Mouse (Mus musculus): Measurements from ENCODE around the gene Scel.

Gene Scel

DNA sequence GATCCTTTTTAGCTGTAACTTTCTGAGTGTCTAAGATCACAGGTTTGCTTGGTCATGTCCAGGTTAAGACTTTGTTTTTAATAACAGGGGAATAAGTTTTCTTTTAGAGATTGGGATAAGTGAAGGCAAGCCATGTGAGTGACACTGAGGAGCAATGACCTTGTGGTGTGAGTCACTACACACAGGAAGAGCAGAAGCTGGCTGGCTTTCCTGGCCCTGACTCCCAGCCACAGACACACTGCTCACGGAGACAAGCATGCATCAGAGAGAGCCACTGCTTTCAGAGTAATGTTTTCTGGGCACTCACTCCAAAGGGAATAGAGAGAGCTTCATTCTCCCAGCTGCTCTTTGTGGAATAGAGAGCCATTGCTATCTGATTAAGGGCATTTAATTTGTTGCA is 54.8 kb downstream of the Scel start:
- DNase-seq (ENCODE audit: low read depth, low spot score), result no peak

DNA sequence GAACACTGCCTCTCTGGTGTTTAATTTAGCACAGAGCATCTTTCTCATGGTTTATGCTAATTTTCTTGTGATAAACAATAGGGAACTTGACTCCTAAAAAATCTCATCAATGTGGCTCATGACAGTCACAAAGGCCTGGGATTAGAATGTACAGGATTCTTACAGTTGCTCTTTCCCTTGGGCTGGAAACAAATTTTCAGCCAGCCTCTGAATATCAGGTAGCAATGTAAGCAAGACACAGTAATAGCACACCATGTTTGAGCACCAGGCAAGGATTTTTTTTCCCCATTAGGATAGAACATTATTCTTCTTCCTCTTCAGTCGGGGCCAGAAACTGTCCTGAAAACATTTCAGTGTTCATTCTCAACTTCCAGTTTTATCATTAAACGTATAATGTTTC is 55.3 kb downstream of the Scel start:
- no peak for DNase-seq (ENCODE audit: low read depth, low spot score)

DNA sequence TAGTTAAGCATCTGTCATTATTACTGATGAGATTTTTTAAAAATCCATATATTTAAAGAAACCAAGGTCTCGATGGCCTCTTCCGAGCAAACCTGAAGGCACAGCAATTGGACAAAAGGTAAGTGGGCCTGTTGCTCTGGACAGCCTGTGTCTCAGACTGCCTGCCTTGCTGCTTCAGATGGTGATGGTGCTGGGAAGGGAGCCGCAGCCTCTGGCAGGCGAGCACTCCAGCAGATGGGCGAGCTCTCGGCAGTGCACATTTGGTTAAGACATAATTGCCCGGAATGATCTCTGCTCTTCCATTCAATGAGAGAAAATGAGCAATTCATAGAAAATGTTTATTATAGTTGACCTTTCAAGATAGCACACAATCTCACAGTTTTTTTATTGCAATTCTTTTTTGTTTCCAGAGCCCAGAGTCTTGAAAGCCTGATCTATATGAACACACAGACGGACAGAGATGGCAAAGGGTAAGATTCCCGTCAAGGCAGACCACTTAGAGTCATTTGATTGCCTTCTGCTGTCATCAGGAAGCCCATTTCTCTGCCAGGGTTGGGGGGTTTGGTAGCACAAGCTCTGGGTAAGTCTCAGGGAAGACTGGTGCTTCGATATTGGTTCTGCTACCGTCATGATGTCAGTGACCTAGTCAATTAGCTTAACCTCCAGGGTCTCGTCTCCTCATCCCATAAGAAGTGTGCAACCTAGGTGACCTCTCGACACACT is 58.6 kb downstream of the Scel start:
- DNase-seq (ENCODE audit: low read depth, low spot score), result no peak

DNA sequence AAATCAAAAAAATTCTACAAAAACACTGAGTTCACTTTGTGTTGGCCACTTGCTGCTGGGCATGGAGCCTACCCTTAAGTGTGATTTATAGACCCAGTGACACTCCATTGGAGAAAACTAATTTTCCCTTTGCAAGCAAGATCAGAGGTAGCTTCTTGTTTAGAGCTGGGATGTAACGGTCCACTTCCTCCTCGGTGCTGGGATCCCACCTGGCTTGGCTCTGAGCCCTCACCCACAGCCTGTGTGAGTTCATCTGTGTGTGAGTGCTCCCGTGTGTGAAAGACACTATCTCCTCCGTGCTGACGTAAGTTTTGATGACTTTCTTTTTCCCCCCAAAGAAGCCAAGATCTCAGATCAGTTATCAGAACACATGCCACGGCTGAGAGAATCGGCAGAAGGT is 62.7 kb downstream of the Scel start:
- DNase-seq (ENCODE audit: low read depth, low spot score), result no peak

DNA sequence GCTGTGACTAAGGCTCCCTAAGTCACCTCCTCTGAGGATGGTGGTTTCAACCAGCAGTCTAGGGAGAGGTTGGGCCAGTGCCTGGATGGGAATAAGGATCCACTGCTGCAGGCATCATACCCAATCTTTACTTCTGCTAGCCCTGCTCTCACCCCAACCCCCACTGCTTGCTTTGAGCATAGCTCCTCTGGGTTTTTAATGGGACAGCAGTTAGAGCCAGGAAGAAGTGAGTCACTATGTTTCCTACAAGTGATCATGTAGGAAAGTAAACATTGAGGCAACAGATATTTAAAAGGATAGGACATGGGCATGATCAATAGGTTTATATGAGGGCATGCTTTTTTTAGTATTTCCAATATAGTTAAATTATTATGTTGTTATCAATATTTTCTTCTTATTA is 63.9 kb downstream of the Scel start:
- no peak for DNase-seq (ENCODE audit: low read depth, low spot score)

DNA sequence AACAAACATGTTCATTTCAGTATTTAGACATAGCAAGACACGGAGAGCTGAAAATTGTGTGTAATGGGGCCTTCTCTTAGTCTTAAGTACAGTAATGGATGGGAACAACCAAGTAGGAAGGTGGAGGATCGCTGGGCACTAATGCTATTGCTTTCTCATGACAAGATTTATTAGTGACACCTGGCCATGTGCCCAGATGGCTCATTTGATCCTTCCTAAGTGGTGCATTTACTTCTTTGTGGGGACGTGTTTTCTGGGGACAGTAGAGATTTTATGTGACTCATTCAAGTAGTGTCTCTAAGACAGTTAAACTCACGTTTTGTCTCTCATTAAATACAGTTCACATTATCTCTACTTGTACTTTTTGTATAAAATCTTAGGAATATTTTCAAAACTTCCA is 73.5 kb downstream of the Scel start:
- DNase-seq (ENCODE audit: low read depth, low spot score), result no peak

DNA sequence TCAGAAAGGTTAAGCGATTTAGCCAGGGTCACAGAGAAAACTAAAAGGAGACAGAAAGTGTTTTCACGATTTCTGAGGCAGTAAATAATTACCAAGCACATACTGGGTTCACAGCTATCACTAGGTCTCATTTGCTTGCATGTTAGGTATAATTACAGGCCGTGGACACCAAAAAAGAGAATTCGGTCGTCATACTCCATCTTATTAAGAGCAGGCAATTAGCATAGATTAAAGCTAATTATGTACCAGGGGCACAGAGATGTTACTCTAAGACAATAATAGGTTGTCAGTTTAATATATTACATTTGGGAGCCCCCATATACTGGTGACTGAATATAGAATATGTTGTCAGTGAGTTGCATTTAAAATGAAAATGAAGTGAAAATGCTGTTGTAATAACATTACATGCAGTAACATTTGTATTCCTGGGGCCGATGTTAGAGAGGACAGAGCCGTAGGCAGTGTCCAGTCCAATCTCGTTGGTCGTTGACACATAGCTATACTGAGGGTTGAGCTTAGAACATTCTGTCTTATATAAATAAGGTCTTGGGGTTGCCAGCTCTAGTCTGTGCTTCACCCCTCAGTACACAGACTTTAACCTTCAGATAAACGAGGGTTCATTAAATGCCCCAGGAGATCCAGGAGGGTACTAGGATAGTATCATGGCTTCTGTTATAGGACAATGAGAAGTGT is 74.2 kb downstream of the Scel start:
- no peak for DNase-seq (ENCODE audit: low read depth, low spot score)

DNA sequence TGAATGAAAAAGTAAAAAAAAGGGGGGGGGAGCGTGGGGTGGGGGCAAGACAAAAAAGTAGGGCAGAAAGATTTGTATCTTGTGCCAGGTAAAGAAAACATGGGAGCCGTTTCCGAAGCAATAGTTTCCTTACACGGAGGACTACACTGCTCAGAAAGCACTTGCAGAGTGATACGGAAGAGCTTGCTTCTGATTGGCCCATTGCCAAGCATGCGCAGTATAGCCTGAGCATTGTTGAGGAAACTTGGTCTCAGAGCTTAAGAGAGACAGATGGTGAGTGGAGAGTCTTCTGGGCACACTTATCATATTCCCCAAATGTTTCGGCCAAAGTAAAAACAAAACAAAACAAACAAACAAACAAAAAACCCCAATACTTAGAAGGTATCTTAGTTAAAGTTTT is 76.7 kb downstream of the Scel start:
- no peak for DNase-seq (ENCODE audit: low read depth, low spot score)

DNA sequence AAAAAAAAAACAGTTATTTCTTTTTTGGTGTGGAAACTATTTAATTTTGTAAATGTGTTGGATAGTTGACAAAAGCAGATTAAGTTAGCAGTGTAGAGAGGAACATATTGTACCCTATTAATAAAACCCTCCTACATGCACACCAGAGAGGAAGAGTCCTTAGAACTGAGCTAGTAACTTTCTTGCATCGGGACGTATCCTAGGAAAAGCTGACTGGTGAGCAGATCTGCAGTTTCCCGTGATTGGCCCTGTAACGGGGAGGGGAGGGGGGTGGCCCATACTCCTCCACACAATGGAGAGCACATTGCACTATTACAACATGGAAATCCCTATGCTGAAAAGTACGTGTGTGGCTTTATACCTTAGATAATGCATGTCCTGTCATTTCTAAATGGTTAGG is 82.7 kb downstream of the Scel start:
- DNase-seq (ENCODE audit: low read depth, low spot score), result no peak

DNA sequence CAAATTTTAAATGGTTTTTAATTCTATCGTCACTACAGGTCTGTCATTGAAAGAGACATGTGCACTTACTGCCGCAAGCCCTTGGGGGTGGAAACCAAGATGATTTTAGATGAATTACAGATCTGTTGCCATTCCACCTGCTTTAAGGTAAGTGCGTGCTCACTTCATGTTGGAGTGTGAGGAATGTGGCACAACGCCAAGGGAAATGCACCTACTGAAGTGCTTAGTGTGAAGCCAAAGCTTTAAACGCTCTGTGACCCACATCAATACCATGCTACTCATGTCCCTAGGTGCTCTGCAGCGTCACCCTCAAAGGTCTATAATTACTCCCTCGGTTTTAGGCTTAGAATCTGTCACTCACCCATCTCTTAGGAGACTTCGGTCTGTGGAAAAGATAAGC is 94.9 kb downstream of the Scel start:
- DNase-seq (ENCODE audit: low read depth, low spot score), result no peak

DNA sequence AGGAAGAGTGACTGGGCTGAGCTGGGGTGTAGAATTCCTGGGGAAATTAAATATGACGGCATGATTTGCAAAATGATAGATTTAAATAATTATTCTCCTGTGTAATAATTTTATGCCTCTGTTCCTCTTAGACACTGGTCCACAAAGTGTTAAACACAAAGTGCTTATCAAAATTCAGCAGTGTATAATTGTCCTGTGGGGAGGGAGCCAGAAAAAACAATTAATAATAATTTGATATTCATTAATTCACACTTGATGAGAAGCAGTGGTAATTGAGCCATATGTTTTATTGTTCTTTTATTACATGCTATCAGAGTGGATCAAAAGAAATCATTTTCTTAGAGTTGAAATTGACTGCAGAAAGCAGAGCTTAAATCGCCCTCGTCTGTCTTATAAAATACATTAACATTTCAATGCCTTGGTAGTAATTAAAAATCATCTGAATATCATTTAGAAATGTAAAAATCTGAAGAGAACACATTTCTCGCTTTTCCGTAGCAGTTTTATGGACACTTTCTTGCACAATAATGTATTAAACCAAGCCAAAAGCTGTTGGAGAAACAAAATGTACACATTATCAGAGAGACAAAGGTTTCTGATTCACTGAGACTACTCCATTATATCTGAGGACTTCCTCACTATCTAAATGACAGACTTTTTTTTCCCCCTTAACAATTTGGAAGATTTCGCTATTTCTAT is 100.6 kb downstream of the Scel start:
- no peak for DNase-seq (ENCODE audit: low read depth, low spot score)

DNA sequence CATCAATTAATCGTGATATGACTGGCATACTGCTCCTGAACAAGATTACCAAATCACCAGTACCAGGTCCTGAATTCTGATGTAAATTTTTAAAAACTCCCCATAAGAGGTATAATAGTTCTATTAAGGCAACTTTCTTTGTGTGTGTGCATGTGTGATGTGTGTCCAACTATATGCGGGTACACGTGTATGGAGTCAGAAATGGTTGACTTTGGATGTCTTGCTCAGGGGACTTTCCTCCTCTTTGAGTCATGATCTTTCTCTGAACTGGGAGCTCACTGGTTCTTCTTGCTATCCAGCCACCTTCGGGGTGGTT is 101.1 kb downstream of the Scel start:
- no peak for DNase-seq (ENCODE audit: low read depth, low spot score)

DNA sequence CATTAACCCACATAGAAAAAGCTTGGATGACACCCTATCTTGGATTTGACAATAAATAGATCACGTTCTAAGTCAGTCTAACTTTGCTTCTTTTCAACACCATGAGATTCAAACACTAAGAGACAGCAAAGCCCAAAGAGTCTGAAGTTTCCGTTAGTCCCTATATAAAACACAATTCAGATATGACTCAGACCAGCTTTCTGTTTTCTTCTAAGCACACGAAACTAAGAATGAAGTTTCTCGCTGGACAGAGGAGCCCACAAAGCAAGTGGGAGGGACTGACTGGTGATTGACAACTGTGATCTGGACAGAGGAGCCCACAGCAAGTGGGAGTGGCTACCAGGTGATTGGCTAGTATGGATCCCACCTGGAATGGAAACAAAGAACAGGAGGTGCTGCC is 106.6 kb downstream of the Scel start:
- DNase-seq (ENCODE audit: low read depth, low spot score), result peak; percentile 55

DNA sequence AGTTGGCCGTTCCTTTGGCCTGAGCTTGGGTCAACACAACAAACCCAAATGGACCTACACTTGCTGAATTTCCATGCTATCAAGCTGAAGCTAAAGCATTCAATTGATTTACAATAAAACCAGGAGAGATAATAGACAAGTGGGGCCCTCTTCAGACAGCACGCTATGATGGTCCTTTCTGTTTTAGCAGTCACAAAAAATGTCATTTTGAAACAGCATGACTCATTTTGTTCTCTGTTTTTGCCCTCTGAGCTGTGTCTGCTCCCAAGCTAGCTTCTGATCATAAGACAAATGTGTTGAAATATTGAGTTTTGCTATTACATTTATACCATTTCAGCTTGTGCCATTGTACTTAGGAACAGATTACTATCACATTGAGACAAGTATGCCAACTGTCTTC is 108.1 kb downstream of the Scel start:
- peak; percentile 24 for DNase-seq (ENCODE audit: low read depth, low spot score)

DNA sequence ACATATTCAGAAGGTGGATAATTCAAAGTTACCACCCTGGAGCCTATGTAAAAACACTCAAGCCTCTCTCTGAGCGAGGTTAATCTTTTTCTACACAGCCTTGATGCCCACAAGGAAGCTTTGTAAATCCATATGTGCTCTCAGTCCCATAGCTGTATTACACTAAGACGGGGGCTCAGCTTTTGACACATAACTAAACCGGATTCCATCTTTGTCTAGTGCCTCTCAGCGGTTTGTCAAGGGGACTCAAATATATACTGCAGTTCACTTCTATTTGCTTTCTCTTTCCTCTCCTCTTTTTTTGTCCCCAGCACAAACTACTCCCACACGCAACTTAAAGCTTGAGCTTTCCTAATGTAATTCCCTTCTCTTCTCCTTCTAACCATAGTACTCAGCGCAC is 113.0 kb downstream of the Scel start:
- DNase-seq (ENCODE audit: low read depth, low spot score), result no peak

DNA sequence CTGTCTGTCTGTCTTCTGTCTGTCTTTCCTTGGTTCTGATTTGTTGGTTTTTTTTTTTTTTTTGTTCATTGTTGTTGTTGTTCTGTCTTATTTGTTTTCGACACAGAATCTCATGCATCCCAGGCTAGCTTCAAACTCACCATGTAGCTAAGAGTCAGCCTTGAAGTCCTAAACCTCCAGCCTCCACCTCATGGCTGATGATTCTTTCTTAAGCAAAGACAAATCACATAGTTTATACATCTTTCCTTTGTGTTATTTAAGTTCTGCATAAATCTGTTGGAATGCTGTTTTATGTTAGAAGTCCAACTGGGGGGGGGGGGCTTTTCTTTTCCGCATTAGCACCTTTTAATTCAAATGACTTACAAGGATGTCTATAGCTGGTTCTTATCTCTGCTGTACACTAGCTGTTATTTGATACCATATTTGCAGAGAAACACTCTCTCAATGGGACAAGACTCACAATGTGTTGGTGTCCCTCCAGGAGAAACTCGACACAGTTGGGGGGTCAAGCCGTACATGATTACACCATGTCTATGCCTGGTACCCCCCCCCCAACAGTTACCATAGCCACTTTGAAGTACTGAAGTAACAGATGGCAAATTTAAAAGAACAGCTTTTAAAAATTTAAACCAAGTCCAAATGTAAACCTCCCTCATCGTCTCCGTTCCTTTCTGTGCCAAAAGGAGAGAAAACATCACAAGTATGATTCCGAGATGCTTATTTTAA is 116.7 kb downstream of the Scel start:
- DNase-seq (ENCODE audit: low read depth, low spot score), result no peak

DNA sequence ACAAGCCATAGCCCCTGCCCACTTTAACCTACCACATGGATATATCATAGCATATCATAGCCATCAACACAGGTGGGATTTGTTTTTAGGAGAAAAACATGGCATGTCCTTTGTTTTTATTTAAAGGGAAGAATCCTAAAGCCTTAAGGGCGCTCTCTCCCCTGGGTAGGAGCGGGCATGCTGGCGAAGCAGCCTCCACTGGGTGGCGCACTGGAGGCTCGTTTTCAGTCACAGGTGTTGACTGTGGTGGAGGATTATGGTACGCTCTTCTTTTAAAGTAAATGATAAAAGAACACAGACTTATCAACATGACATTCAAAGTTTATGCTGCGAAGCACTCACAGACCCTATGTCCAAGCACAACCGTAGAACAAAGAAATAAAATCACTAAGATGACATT is 117.4 kb downstream of the Scel start:
- peak; percentile 75 for DNase-seq (ENCODE audit: low read depth, low spot score)

DNA sequence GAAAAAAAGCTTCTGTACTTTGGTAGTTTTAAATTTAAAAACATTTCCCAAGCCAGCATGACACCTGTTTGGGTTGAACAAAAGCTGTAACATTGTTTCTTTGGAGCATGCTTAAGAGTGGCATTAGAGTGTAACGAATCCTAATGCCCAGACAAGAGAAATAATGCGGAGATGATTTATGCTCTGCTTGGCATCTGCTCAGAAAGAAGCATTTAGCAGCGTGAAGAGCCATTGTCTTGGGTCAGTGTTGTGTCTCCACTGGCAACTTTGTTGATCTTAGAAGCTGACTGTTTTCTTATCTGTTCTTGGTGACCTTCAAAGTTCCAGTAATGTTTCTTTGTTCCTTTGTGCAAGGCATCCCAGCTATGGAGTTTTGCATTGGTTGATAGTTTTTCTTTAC is 130.8 kb downstream of the Scel start:
- DNase-seq (ENCODE audit: low read depth, low spot score), result no peak

DNA sequence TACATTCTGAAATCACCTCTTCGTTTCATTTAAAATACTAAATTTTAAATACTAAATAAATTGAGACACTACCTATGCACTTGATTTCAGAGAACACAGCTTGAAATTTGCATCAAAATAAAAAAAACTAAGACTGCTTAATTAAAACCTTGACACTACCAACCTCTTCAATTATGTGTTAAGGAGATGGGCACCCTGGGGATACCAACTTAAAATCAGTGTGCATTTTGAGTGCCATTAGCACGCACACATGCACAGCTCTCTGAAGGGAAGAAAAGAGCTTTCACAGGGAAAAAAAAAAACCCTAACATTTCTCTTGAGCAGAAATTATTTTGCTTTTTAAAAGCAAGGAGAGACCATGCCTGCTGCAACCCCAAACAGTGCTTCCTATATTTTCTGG is 134.8 kb downstream of the Scel start:
- DNase-seq (ENCODE audit: low read depth, low spot score), result no peak

DNA sequence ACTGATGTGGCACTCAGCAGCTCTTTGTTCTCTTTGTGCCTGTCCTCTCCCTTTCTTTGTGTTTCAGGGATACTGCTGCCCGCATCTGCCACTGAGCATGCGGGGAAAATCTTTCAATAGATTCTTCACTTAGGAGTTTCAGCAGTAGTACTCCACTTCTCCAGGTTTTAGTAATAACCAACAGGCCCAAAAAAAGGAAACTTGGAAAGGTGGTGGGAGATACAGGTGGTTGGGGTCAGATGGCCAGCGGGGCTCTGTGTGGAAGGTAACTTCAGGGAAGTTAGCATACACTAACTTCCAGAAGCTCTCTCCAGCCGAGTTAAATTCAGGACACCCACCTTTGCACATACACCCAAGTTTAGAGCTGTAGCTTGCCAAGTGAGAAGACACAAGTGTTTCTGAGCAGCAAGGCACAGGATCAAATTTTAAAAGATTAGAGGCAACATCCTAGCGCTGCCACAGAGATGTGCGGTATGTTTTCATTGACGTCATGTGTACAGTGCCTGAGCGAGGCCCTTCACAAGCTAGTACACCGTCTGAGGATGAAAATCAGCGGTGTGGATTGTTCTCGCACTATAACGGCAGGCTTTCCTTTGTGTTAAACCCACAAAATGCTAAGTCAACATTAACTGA is 135.6 kb downstream of the Scel start:
- peak; percentile 61 for DNase-seq (ENCODE audit: low read depth, low spot score)

DNA sequence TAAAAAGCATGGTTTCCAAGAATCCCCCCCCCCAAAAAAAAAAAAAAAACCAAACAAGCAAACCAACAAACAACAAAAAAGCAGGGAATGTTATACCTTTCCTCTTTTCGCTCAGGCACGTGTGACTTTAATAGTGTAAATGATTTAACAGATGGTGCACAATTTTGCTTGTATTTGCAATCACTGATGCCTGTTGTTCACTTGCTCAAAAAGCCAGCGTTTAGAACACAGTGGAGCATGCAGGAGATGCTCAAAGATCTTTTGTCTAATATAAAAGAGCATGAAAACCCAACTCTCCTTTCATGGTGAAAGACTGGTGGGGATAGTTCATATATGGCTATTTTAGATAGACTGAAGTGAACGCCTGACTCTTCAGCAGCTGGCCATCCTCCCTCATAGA is 136.2 kb downstream of the Scel start:
- DNase-seq (ENCODE audit: low read depth, low spot score), result no peak

DNA sequence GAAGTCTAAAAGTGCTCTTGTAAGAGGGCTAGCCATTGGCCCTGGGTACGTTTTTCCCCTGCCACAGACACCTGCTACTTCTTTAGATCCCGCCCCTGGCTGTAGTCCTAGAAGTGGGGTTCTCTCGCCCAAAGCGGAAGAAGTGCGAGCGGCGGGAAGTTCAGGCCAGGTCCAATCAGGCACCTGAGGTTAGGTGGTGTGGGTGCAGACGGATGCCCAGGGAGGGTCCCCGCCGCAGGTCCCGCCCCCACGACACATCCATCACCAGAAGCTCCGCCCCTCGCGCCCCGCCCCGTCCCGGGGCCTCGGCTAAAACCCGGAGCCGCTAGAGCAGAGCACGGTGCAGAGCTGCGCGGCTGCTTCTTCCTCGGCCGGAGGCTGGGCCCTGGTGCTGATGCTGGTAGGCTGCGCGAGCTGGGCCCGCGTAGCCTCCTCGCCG is 136.8 kb downstream of the Scel start, which contains the start of gene Slain1:
Slain1 (plus strand) TSS at position 333 of the 439 bp plus-strand sequence.
- DNase-seq (ENCODE audit: low read depth, low spot score), result peak; percentile 100

Measured in A20 (cell line).